Mouse (Mus musculus) heart, postnatal 10 days (tissue): ENCODE data around the gene Sdhaf2. TPM values are rescaled to one million over a fixed set of nuclear protein-coding genes. Genes with fewer than 3 reads are reported as not detected.
A peak's percentile ranks its signal among the peaks of the same experiment; 100 is the strongest.

Experiments
- DNase-seq, 2 experiments: peaks; one replicate each; pipeline ENCODE4 v3.0.0; 2021
- intact Hi-C: fragments of 180-260 bp; cut with DNase I; formaldehyde crosslinking; loops from one replicate; pipeline ENCODE4 v1.15.1; 2025
- total RNA-seq, 2 experiments: library from RNA; stranded (reverse); gene quantifications; 2 replicates each; pipeline ENCODE4 v1.2.3; 2021

Sdhaf2 gene
- total RNA-seq, 2 experiments from 2014 or later = 61.9 to 67.1 TPM

- peak; percentile 44 to 71 for DNase-seq
- intact Hi-C loops = loop anchor here (5.0 kb wide), 1 partner anchor 170 kb away; no protein-coding TSS in a partner anchor
These were observed 23.4 kb downstream of the Sdhaf2 start for GRCm38 (mm10) chr19:10502571-10502970.

GRCm38 (mm10) chr19:10500581-10500980, 25.4 kb downstream of the Sdhaf2 start:
- DNase-seq = no peak
- intact Hi-C loops = loop anchor here (5.0 kb wide), 1 partner anchor 168 kb away; no protein-coding TSS in a partner anchor

- DNase-seq = no peak
These were observed 28.3 kb downstream of the Sdhaf2 start for GRCm38 (mm10) chr19:10497512-10498160.

GRCm38 (mm10) chr19:10496976-10497375, 29.0 kb downstream of the Sdhaf2 start:
- no peak for DNase-seq
- intact Hi-C loops = no loop called here

More at GRCm38 (mm10) chr19:10497512-10498160, 28.3 kb downstream of the Sdhaf2 start:
- intact Hi-C loops = no loop called here

GRCm38 (mm10) chr19:10495670-10496069, 30.3 kb downstream of the Sdhaf2 start:
- intact Hi-C loops = no loop called here
- no peak for DNase-seq

- intact Hi-C loops = loop anchor here (1.0 to 5.0 kb wide), 3 partner anchors 37 to 229 kb away; no protein-coding TSS in a partner anchor
- DNase-seq = peak; percentile 71 to 79
These were observed 39.6 kb downstream of the Sdhaf2 start for GRCm38 (mm10) chr19:10486264-10486738.

GRCm38 (mm10) chr19:10482703-10483102, 43.2 kb downstream of the Sdhaf2 start, which contains the start of gene Ppp1r32:
Gene Ppp1r32, minus strand, starts transcription at chr19:10482928.
- intact Hi-C loops = no loop called here

GRCm38 (mm10) chr19:10479541-10479940, 46.4 kb downstream of the Sdhaf2 start:
- DNase-seq = no peak
- intact Hi-C loops = no loop called here

More at GRCm38 (mm10) chr19:10482703-10483102, 43.2 kb downstream of the Sdhaf2 start, which contains the start of gene Ppp1r32:
- DNase-seq = peak in 1 of 2 experiments; percentile 16

GRCm38 (mm10) chr19:10473779-10474178, 52.2 kb downstream of the Sdhaf2 start:
- no peak for DNase-seq
- intact Hi-C loops = no loop called here

- intact Hi-C loops = no loop called here
- no peak for DNase-seq
These were observed 53.0 kb downstream of the Sdhaf2 start for GRCm38 (mm10) chr19:10472958-10473357.

GRCm38 (mm10) chr19:10469171-10469658, 56.7 kb downstream of the Sdhaf2 start:
- peak; percentile 51 to 68 for DNase-seq

GRCm38 (mm10) chr19:10464427-10464826, 61.5 kb downstream of the Sdhaf2 start:
- DNase-seq = no peak
- intact Hi-C loops = no loop called here

More at GRCm38 (mm10) chr19:10469171-10469658, 56.7 kb downstream of the Sdhaf2 start:
- intact Hi-C loops = no loop called here

GRCm38 (mm10) chr19:10461584-10461983, 64.4 kb downstream of the Sdhaf2 start:
- DNase-seq = no peak
- intact Hi-C loops = no loop called here

GRCm38 (mm10) chr19:10459907-10460306, 66.0 kb downstream of the Sdhaf2 start:
- no peak for DNase-seq
- intact Hi-C loops = loop anchor here (1.0 kb wide), 1 partner anchor 7 kb away; no protein-coding TSS in a partner anchor

- peak in 1 of 2 experiments; percentile 63 for DNase-seq
- intact Hi-C loops = no loop called here
These were observed 67.8 kb downstream of the Sdhaf2 start for GRCm38 (mm10) chr19:10458096-10458495.

GRCm38 (mm10) chr19:10457484-10457800, 68.5 kb downstream of the Sdhaf2 start:
- peak; percentile 60 to 64 for DNase-seq
- intact Hi-C loops = no loop called here

- peak; percentile 74 to 78 for DNase-seq
- intact Hi-C loops = no loop called here
These were observed 69.0 kb downstream of the Sdhaf2 start, which contains the start of gene Lrrc10b for GRCm38 (mm10) chr19:10456752-10457483. Gene Lrrc10b, minus strand, starts transcription at chr19:10457473.

- intact Hi-C loops = no loop called here
- DNase-seq = peak; percentile 46 to 68
These were observed 70.5 kb downstream of the Sdhaf2 start for GRCm38 (mm10) chr19:10455437-10455806.

- DNase-seq = peak in 1 of 2 experiments; percentile 19
- intact Hi-C loops = no loop called here
These were observed 71.1 kb downstream of the Sdhaf2 start for GRCm38 (mm10) chr19:10454718-10455436.
